Mouse (Mus musculus) left cerebral cortex, adult 18-20 months (tissue): ENCODE measurements around the gene Glra2. TPM values are rescaled to one million over a fixed set of nuclear protein-coding genes. Genes with fewer than 3 reads are reported as not detected.
"Not testable (repeated sequence)": the region's sequence is repeated elsewhere in the genome, so short reads cannot be mapped to it uniquely, and the experiment has no call there.

Source experiments
- DNase-seq, 2 experiments: peaks; one replicate each; pipeline ENCODE4 v3.0.0; 2021 to 2022; ENCODE audit warnings: low spot score in 2 of 2, mixed read lengths in 1 of 2
- long read RNA-seq, 2 experiments: library from polyadenylated mRNA; stranded (forward); transcript quantifications; one replicate each; pipeline ENCODE4 v2.0.0; 2021
- total RNA-seq, 2 experiments: library from RNA; stranded (reverse); gene quantifications; 2 replicates each; pipeline ENCODE4 v1.2.3; 2021

Glra2 gene
- total RNA-seq = 10 to 100 TPM in 1 of 2 experiments, 1 to 10 TPM in 1; 7.4 to 12.4 TPM
- long read RNA-seq, experiment 1, partial matches to known transcripts = 0 of 1 reads
- long read RNA-seq, experiment 1, other reads (novel, unspliced or antisense) = 0 of 1 reads
- long read RNA-seq, experiment 2, partial matches to known transcripts = 1 of 2 reads
- long read RNA-seq, experiment 2, other reads (novel, unspliced or antisense) = 0 of 2 reads

- no peak for DNase-seq
Measured at GRCm38 (mm10) chrX:165326939-165327698, at the start of gene Glra2. TSS of gene Glra2 (minus strand) at chrX:165327393.

GRCm38 (mm10) chrX:165362798-165363197, 35.6 kb upstream of the Glra2 start:
- peak; percentile 1 to 8 for DNase-seq

GRCm38 (mm10) chrX:165344611-165345010, 17.4 kb upstream of the Glra2 start:
- no peak for DNase-seq

- peak; percentile 36 to 58 for DNase-seq
Measured at GRCm38 (mm10) chrX:165327699-165328333, 623 bp upstream of the Glra2 start.

- DNase-seq = peak in 1 of 2 experiments; percentile 4
Measured at GRCm38 (mm10) chrX:165193550-165193949, 133.6 kb downstream of the Glra2 start.

GRCm38 (mm10) chrX:165191170-165191569, 136.0 kb downstream of the Glra2 start:
- DNase-seq = no peak

GRCm38 (mm10) chrX:165182948-165183347, 144.2 kb downstream of the Glra2 start:
- not testable (repeated sequence) for DNase-seq

- DNase-seq = no peak
Measured at GRCm38 (mm10) chrX:165156549-165156948, 170.6 kb downstream of the Glra2 start.

GRCm38 (mm10) chrX:165104171-165104570, 223.0 kb downstream of the Glra2 start:
- peak in 1 of 2 experiments; percentile 1 for DNase-seq
